Mouse (Mus musculus): Measurements from ENCODE around the gene Flvcr1. TPM values are rescaled to one million over a fixed set of nuclear protein-coding genes. Genes with fewer than 3 reads are reported as not detected.

The Flvcr1 gene
- total and polyA plus RNA-seq, 3 experiments = 37.5 to 86.8 (median 47.9) TPM

DNA sequence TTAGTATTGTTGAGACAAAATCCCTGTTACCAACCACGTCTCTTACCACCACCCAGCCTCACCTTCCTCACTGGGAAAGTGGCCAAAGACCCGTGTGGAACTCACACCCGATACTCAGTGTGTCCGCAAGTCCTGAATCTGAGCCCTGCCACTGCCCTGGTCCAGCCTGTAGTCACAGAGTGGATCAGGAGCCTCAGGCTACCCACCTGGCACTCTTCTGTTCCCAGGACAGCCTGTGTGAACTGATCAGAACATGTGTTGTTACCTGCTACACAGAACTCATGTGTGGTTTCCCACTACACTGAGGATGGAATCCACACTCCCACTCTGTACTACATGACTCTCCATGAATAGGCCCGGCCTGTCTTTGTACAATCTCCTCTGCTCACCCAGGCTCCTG is 16.1 kb upstream of the Flvcr1 start:
- Histone ChIP-seq H3K36me3 (replicated peaks in 1 of 2; ENCODE audit: control insufficient read depth in 1 of 2, insufficient read depth in 1 of 2, low read length in 1 of 2) (peaks cover 0 to 15% of the 10 kb centered on the region in 2 experiments), H3K9me3 (replicated peaks; ENCODE audit: low read length) (no peaks in the 10 kb centered on the region), H3K4me3 (replicated peaks in 1 of 3; ENCODE audit: low read depth in 2 of 3, low read length in 2 of 3, poor library complexity in 1 of 3) (no peak overlapping the region), H3K4me2 (ENCODE audit: insufficient read depth, low read depth, poor library complexity, severe bottlenecking) (no peak overlapping the region), H3K9ac (ENCODE audit: insufficient read depth, low read depth) (no peak overlapping the region), H3K27ac (ENCODE audit: insufficient read depth, low read depth) (no peak overlapping the region), H3K27me3 (replicated peaks) (no peaks in the 10 kb centered on the region), H3K79me2 (replicated peaks; ENCODE audit: control insufficient read depth, extremely low read depth, insufficient read depth, poor library complexity, severe bottlenecking) (no peaks in the 10 kb centered on the region), H3K4me1 (ENCODE audit: control insufficient read depth in 1 of 2, insufficient read depth in 2 of 2) (peaks cover 0 to 11% of the 10 kb centered on the region in 2 experiments; a peak in 2 of 4 replicates)
- no peak for DNase-seq (ENCODE audit: extremely low read depth)
- dilution Hi-C loops (cut with MboI; ENCODE audit: extremely low pct_ligation_motif_present, extremely low pct_unique_long_range_greater_than_20kb, low sequenced_read_pairs) (no loop called here), in situ Hi-C loops (cut with MboI; ENCODE audit: low pct_ligation_motif_present, low pct_unique_long_range_greater_than_20kb, low sequenced_read_pairs) (no loop called here)
- TF ChIP-seq SIN3A (IDR thresholded peaks at IDR 0.05; ENCODE audit: low read length) (no peak), MYC (IDR thresholded peaks at IDR 0.05; ENCODE audit: low read depth, low read length) (no peak), NRF1 (IDR thresholded peaks at IDR 0.05; ENCODE audit: low read depth, low read length) (no peak), E2F4 (IDR thresholded peaks at IDR 0.05; ENCODE audit: insufficient replicate concordance, low read depth, low read length) (no peak), JUN (IDR thresholded peaks at IDR 0.05; ENCODE audit: insufficient read depth, low read depth, low read length) (no peak), GABPA (IDR thresholded peaks at IDR 0.05; ENCODE audit: insufficient replicate concordance, low read depth, low read length) (no peak)

DNA sequence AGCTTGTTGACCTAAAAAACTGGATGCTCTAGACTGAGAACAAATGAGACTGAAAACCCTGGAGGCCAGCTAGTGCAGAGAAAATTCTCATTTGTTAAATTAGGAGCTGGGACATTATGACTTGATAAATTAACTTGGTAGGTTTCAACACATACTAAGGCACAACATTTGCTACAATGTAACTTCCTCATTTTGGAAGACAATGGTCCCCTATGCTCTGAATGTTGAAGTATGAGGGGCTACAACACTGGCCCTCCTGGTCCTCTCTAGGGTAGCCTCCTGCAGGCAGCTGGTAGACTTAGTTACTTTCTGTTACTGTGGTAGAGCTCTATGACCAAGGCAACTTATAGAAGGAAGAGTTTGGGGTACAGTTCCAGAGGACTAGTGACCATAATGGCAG is 15.4 kb upstream of the Flvcr1 start:
- Histone ChIP-seq H3K27ac (ENCODE audit: insufficient read depth, low read depth) (no peak overlapping the region), H3K9me3 (replicated peaks; ENCODE audit: low read length) (no peaks in the 10 kb centered on the region), H3K27me3 (replicated peaks) (no peaks in the 10 kb centered on the region), H3K4me2 (ENCODE audit: insufficient read depth, low read depth, poor library complexity, severe bottlenecking) (no peak overlapping the region), H3K36me3 (replicated peaks in 1 of 2; ENCODE audit: control insufficient read depth in 1 of 2, insufficient read depth in 1 of 2, low read length in 1 of 2) (peaks cover 0 to 13% of the 10 kb centered on the region in 2 experiments), H3K9ac (ENCODE audit: insufficient read depth, low read depth) (no peak overlapping the region), H3K4me3 (replicated peaks in 1 of 3; ENCODE audit: low read depth in 2 of 3, low read length in 2 of 3, poor library complexity in 1 of 3) (no peak overlapping the region), H3K79me2 (replicated peaks; ENCODE audit: control insufficient read depth, extremely low read depth, insufficient read depth, poor library complexity, severe bottlenecking) (no peaks in the 10 kb centered on the region), H3K4me1 (ENCODE audit: control insufficient read depth in 1 of 2, insufficient read depth in 2 of 2) (peaks cover 0 to 11% of the 10 kb centered on the region in 2 experiments; a peak in 2 of 4 replicates)
- TF ChIP-seq ZKSCAN1 (IDR thresholded peaks at IDR 0.05; ENCODE audit: borderline replicate concordance, low read depth, low read length) (no peak), EP300 (IDR thresholded peaks at IDR 0.05; ENCODE audit: low read length) (no peak)
- in situ Hi-C loops (cut with MboI; ENCODE audit: low pct_ligation_motif_present, low pct_unique_long_range_greater_than_20kb, low sequenced_read_pairs) = no loop called here
- dilution Hi-C loops (cut with MboI; ENCODE audit: extremely low pct_ligation_motif_present, extremely low pct_unique_long_range_greater_than_20kb, low sequenced_read_pairs) = no loop called here
- DNase-seq (ENCODE audit: extremely low read depth) = no peak

DNA sequence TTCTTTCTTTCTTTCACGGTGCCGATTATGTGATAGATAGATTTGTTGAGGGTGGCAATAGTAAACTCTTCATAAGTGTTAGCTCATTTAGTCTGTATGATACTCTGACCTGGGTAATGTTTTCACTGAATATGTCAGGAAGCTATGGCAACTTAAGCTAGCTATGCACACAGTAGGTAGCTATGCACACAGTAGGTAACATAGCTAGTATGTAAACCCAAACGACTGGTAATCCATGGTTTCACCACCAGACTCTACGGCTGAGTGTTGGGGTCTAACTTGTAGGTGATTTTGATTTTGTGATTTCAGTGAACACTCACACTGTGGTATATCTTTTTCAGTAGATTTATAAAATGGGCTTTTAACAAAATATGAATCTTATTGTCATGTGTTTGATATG is 12.0 kb upstream of the Flvcr1 start:
- no peak overlapping the region for H3K27ac ChIP-seq (ENCODE audit: insufficient read depth, low read depth)
- TF ChIP-seq ZKSCAN1 (IDR thresholded peaks at IDR 0.05; ENCODE audit: borderline replicate concordance, low read depth, low read length) = peak; percentile 82
- TF ChIP-seq POLR2A (IDR thresholded peaks at IDR 0.05; ENCODE audit: low read depth, low read length) = no peak
- no peak for DNase-seq (ENCODE audit: extremely low read depth)
- dilution Hi-C loops (cut with MboI; ENCODE audit: extremely low pct_ligation_motif_present, extremely low pct_unique_long_range_greater_than_20kb, low sequenced_read_pairs) (no loop called here), in situ Hi-C loops (cut with MboI; ENCODE audit: low pct_ligation_motif_present, low pct_unique_long_range_greater_than_20kb, low sequenced_read_pairs) (no loop called here)
- no peak overlapping the region for H3K9ac ChIP-seq (ENCODE audit: insufficient read depth, low read depth)
- no peaks in the 10 kb centered on the region for H3K9me3 ChIP-seq (replicated peaks; ENCODE audit: low read length)
- no peak overlapping the region for H3K4me3 ChIP-seq (replicated peaks in 1 of 3; ENCODE audit: low read depth in 2 of 3, low read length in 2 of 3, poor library complexity in 1 of 3)
- no peak overlapping the region for H3K4me2 ChIP-seq (ENCODE audit: insufficient read depth, low read depth, poor library complexity, severe bottlenecking)
- H3K36me3 ChIP-seq (replicated peaks in 1 of 2; ENCODE audit: control insufficient read depth in 1 of 2, insufficient read depth in 1 of 2, low read length in 1 of 2) = peaks cover 0 to 4% of the 10 kb centered on the region in 2 experiments
- H3K4me1 ChIP-seq (ENCODE audit: control insufficient read depth in 1 of 2, insufficient read depth in 2 of 2) = no peaks in the 10 kb centered on the region; a peak in 1 of 4 replicates
- H3K79me2 ChIP-seq (replicated peaks; ENCODE audit: control insufficient read depth, extremely low read depth, insufficient read depth, poor library complexity, severe bottlenecking) = no peaks in the 10 kb centered on the region
- no peaks in the 10 kb centered on the region for H3K27me3 ChIP-seq (replicated peaks)
